Mouse (Mus musculus) lung, postnatal 25 days (tissue): ENCODE results near the gene Strc.
A peak's percentile ranks its signal among the peaks of the same experiment; 100 is the strongest.
"Not testable (repeated sequence)": the region's sequence is repeated elsewhere in the genome, so short reads cannot be mapped to it uniquely, and the experiment has no call there.

Source experiments
- DNase-seq: peaks from one replicate; pipeline ENCODE4 v3.0.0; 2022; ENCODE audit warnings: low spot score

Gene Strc

GRCm38 (mm10) chr2:121386961-121387575 is at the start of gene Strc:
Gene Strc, minus strand, starts transcription at chr2:121387168.
- not testable (repeated sequence) for DNase-seq

GRCm38 (mm10) chr2:121434854-121435253 is 47.9 kb upstream of the Strc start:
- DNase-seq = peak; percentile 29

GRCm38 (mm10) chr2:121425890-121426289 is 38.9 kb upstream of the Strc start:
- DNase-seq = no peak

GRCm38 (mm10) chr2:121423166-121423565 is 36.2 kb upstream of the Strc start:
- no peak for DNase-seq

DNA sequence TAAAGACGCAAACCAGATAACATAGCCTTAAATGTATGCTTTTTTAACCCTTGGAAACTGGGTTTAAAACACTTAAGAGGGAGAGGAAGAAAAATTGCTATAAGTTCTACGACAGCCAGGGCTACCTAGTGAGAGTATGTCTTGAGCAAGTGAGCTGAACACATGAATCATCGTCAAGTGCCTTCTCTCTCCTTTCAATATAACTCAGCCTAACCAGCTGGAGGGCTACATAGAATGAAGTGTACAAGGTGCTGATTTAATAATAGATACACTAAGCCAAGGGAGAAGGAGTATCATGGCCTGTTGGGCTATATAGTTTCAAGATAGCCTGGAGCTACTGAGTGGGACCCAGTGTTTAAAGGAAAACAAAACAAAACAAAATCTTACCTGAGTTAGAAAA is 31.5 kb upstream of the Strc start:
- no peak for DNase-seq

DNA sequence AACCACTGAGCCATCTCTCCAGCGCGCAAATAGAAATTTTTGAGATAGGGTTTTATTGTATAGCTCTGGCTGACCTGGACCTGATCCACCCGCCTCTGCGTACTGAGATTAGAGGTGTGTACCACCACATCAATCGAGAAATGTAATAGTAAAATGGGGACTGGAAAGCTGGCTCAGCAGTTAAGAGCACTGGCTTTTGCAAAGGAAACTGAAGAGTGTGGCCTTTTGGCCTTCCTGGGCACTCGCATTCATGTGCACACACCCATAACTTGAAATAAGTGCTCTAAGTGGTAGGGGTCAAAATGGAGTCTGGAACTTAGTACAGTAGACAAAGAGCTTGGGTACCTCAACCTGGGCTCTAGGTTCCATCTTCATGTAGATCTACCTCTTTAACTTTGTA is 29.4 kb upstream of the Strc start:
- no peak for DNase-seq

DNA sequence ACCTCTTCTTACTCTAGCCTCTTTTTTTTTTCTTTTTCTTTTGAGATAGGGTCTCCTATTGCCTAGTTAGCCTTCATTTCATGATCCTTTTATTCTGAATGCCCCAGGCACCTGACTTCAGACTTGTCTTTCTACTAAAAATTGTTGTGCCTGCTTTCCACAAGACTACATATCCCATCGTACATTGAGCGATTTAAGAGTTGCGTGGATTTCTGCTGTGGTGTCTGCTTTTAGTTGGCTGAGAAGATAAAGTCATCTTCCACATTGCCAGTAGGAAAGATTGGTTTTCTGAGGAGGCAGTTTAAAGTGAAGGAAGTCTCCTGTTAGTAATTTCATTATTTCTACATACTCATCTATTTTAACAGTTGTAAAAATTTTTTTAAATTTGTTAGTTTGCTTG is 28.6 kb upstream of the Strc start:
- DNase-seq = no peak

DNA sequence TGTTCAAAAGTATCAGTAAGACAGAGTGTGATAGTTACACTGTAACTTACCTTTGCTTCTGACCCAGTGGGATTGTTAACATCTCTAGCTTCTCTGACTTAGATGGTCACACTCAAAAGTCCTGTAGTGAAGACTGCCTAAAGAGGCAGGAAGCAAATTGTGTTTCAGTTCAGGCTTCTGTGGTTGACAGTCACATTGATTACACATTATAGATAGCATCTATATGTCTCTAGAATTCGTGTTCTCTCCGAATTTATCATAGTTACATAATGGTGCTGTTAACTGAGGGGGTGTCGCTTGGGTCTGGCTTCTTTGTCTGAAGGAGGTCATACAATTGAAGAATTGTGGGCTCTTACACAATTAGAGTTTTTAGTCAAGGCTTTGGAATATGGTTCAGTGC is 28.1 kb upstream of the Strc start:
- no peak for DNase-seq

DNA sequence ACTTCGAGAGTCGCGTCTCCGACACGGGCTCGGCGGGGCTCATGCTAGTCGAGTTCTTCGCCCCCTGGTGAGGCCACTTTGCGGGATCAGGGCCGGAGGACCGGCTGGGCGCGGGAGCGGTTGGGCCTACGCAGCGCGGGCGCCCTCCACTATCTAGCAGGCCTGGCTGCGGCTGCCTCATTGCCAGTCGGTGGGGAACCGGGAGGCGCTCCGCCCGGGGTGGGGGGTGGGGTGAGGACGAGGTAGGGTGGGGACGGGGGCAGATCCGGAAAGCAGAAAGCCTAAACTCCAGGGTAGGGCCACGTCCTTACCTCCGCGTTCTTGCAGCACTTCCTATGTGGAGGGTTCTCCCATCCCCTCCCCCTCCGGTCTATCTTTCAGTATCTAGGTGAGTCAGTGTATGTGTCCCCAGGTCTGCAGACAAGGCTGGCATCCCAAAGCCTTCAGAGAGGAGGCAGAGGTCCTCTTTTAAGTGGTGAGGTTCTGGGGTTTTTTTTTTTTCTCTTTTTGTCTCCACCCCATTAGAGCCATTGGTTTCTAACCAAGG is 27.2 kb upstream of the Strc start:
- peak; percentile 39 for DNase-seq

DNA sequence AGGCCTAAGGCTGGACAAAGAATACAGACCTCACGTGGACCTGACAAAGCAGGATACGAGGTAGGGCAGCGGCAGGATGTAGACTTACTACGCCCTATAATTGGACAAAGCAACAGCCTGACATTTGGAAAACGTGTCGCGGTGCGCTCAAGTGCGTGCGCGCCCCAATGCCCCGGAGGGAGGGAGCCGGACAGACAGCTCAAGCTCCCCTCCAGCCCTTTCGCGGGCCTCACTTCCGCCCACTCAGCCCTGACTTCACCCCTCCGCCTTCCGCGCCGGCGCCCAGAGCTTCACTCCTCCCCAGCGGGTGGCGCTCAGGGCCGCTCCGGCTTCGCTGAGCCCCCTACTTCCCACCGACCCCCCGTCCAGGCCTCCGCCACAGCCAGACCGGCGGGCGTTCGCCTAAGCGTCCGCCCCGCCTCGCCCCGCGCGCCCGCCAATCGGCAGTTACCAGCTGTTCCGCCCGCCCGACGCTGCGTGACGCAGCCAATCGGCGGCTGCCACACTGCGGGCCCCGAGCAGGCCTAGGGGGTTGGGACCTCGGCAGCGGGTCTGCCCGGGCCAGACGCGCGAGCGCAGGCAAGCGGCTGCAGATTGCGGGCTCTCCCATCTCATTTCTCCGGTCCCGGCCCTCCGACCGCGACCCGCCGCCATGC is 26.5 kb upstream of the Strc start, which contains the start of the genes Pdia3 and Catsper2:
Pdia3 (plus strand) TSS at position 389 of the 656 bp plus-strand sequence.
Catsper2 (minus strand) TSS at position 406 of the 656 bp plus-strand sequence.
- DNase-seq = peak; percentile 96

- peak; percentile 22 for DNase-seq
Observed at GRCm38 (mm10) chr2:121412843-121413386, 25.9 kb upstream of the Strc start.

DNA sequence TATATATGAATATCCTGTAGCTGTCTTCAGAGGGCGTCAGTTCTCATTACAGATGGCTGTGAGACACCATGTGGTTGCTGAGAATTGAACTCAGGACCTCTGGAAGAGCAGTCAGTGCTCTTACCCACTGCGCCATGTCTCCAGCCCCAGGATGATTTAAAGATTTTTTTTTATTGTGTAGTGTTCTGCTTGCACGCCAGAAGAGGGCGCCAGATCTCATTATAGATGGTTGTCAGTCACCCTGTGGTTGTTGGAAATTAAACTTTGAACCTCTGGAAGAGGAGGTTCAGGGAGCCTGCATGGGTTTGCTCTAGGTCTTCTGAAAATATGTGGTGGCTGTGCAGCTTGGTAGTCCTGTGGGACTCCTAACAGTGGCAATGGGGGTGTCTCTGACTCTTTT is 21.2 kb upstream of the Strc start:
- DNase-seq = peak; percentile 50

GRCm38 (mm10) chr2:121403296-121403695 is 16.3 kb upstream of the Strc start:
- no peak for DNase-seq

GRCm38 (mm10) chr2:121396624-121397023 is 9.7 kb upstream of the Strc start:
- peak; percentile 63 for DNase-seq

GRCm38 (mm10) chr2:121374766-121375165 is 12.2 kb downstream of the Strc start:
- DNase-seq = no peak

GRCm38 (mm10) chr2:121372266-121372665 is 14.7 kb downstream of the Strc start:
- DNase-seq = no peak

GRCm38 (mm10) chr2:121370921-121371320 is 16.0 kb downstream of the Strc start:
- DNase-seq = no peak

GRCm38 (mm10) chr2:121368831-121369230 is 18.1 kb downstream of the Strc start:
- no peak for DNase-seq

GRCm38 (mm10) chr2:121363656-121364055 is 23.3 kb downstream of the Strc start:
- no peak for DNase-seq

- DNase-seq = no peak
Observed at GRCm38 (mm10) chr2:121359461-121359860, 27.5 kb downstream of the Strc start.

- peak; percentile 71 for DNase-seq
Observed at GRCm38 (mm10) chr2:121358381-121358780, 28.6 kb downstream of the Strc start.

DNA sequence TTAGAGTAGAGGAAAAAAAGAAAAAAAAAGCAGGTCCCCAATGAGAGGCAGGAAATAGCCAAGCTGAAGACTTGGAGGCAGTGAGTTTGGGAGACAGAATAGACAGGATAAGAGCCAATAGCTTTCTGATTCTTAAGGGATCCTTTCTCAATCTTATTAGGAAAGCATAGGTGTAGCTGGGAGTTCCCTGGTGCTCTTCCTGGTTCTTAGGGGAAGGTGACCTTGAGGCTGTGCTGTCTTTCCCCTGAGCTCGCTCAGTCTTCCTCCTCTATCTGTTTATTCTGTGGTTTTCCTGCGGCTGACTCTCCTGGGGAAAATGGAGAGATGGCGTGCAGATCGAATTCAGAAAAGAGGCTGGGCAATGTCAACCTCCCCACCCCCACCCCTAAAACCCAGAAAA is 29.0 kb downstream of the Strc start:
- no peak for DNase-seq

GRCm38 (mm10) chr2:121357494-121357893 is 29.5 kb downstream of the Strc start, which contains the start of gene Ckmt1:
Gene Ckmt1, plus strand, starts transcription at chr2:121357714.
- peak; percentile 14 for DNase-seq
